In the genomic region with DNA sequence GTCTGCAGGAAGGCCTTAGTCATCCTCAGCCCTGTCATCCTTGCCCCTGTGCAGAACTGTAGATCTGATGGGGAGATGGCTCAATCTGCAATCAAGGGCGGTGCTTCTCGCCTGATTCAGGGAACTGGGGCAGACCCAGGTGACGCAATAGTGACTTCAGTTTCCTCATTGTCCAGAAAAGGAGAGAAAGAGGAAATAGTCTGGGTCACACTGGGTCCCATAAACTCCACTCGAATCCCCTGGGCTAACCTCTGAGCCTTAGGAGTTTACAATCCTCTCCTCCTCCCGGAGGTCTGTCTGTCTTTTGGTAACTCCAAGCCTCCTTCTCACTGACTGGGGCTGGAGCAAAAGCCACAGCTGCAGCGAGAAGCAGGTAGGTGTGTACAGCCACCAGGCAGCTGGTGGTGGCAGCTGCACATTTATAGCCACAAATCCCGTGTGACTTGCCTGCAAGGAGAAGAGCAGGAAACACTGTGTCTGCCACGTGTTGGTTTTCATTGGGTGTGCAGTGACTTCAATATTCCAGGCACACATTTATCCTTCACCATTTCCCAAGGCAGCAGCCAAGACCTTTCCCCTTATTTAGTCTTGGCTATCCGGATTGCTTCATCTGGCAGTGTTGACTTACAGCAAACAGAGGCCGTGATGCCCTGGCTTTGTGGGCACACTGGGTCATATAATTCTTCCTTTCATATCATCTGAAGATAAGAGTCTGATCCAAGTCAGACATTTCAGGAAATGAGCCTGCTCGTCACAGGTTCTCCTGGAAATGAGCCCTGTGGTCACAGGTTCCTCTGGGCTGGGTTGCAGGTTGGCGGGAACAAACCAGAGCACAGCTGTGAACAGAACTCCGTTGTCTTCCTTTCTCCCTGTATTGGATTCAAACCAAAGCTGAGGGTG, we compare ENCODE assay signal across 8 mouse cellular contexts.
DNase-seq lines count a peak whose midpoint lies in the region; ATAC-seq and TF ChIP-seq lines count a peak whose summit lies in the region.

No protein-coding gene starts in this region.

- peaks cover 12 to 46% of the 10 kb centered on the region in 2 experiments for H3K4me1 ChIP-seq in CH12.LX (ENCODE audit: control insufficient read depth in 1 of 2, insufficient read depth in 2 of 2)
- H3K4me1 ChIP-seq in intestine, postnatal 0 days (replicated peaks; ENCODE audit: control insufficient read depth, insufficient read depth, low read length) = no peaks in the 10 kb centered on the region; the same call in 1 of the 2 replicates

- TF ChIP-seq POLR2A in CH12.LX (IDR thresholded peaks at IDR 0.05; ENCODE audit: low read depth, low read length) = peak; percentile 42; the same call in 1 of the 2 replicates

- peak overlapping the region; percentile 83 for H3K27ac ChIP-seq in gastrocnemius, adult 2 months
- peak overlapping the region; percentile 47; the same call in 1 of the 2 replicates for H3K27ac ChIP-seq in CH12.LX (ENCODE audit: insufficient read depth, low read depth)
- H3K27ac ChIP-seq in intestine, postnatal 0 days (ENCODE audit: low read depth, low read length) = peak overlapping the region; percentile 80

- ATAC-seq in erythroblast, adult 5-6 weeks (replicated peaks; ENCODE audit: low FRiP score, poor library complexity, severe bottlenecking) = 0 out of 2 replicates have a peak, but pooled peaks have one; percentile 49
- peak; percentile 88 for ATAC-seq in intestine, postnatal 0 days
- ATAC-seq in megakaryocyte-erythroid progenitor cell, adult 5-6 weeks (replicated peaks; ENCODE audit: low FRiP score, low TSS enrichment, poor library complexity, severe bottlenecking) = peak; percentile 48

- dilution Hi-C loops in CH12.LX (cut with MboI; ENCODE audit: extremely low pct_ligation_motif_present, extremely low pct_unique_long_range_greater_than_20kb, low sequenced_read_pairs) = no loop called here

- no peaks in the 10 kb centered on the region for H3K79me2 ChIP-seq in CH12.LX (replicated peaks; ENCODE audit: control insufficient read depth, extremely low read depth, insufficient read depth, poor library complexity, severe bottlenecking)

- intact Hi-C loops in gastrocnemius, adult 2 months (cut with DNase I) = loop anchor here (5.0 kb wide), 1 partner anchor 52 kb away; no protein-coding TSS in a partner anchor
- intact Hi-C loops in gastrocnemius, postnatal 36 days (cut with DNase I) = no loop called here

- peak; percentile 70 for DNase-seq in gastrocnemius, adult 2 months
- no peak for DNase-seq in gastrocnemius, postnatal 36 days
- peak; percentile 90 for DNase-seq in CH12.LX (ENCODE audit: extremely low read depth)
- no peak for DNase-seq in kidney, postnatal 10 days
- DNase-seq in layer of hippocampus, postnatal 25 days (ENCODE audit: extremely low spot score in 1 of 2, low spot score in 1 of 2) = no peak

- no peaks in the 10 kb centered on the region for H3K9me3 ChIP-seq in CH12.LX (replicated peaks; ENCODE audit: low read length)
- H3K9me3 ChIP-seq in intestine, postnatal 0 days (ENCODE audit: control insufficient read depth) = no peaks in the 10 kb centered on the region

- H3K4me2 ChIP-seq in CH12.LX (ENCODE audit: insufficient read depth, low read depth, poor library complexity, severe bottlenecking) = peak overlapping the region; percentile 53; the same call in 1 of the 2 replicates
- H3K4me2 ChIP-seq in intestine, postnatal 0 days (replicated peaks; ENCODE audit: low read depth) = peak overlapping the region; percentile 47

- peak; percentile 4 for TF ChIP-seq RAD21 in CH12.LX (IDR thresholded peaks at IDR 0.05; ENCODE audit: low read depth, low read length)

- H3K4me3 ChIP-seq in gastrocnemius, adult 2 months = peak overlapping the region; percentile 34
- peak overlapping the region in 1 of 3 experiments; percentile 24 for H3K4me3 ChIP-seq in CH12.LX (replicated peaks in 1 of 3; ENCODE audit: low read depth in 2 of 3, low read length in 2 of 3, poor library complexity in 1 of 3)
- H3K4me3 ChIP-seq in intestine, postnatal 0 days (ENCODE audit: low read depth, low read length) = no peak overlapping the region

- peak overlapping the region; percentile 14; the same call in 1 of the 2 replicates for H3K9ac ChIP-seq in CH12.LX (ENCODE audit: insufficient read depth, low read depth)
- no peak overlapping the region for H3K9ac ChIP-seq in intestine, postnatal 0 days (ENCODE audit: low read depth, low read length)

- no peaks in the 10 kb centered on the region for H3K36me3 ChIP-seq in CH12.LX (replicated peaks in 1 of 2; ENCODE audit: control insufficient read depth in 1 of 2, insufficient read depth in 1 of 2, low read length in 1 of 2)
- no peaks in the 10 kb centered on the region for H3K36me3 ChIP-seq in intestine, postnatal 0 days (ENCODE audit: control insufficient read depth, insufficient read depth)

- H3K27me3 ChIP-seq in CH12.LX (replicated peaks) = peaks cover 5% of the 10 kb centered on the region
- no peaks in the 10 kb centered on the region for H3K27me3 ChIP-seq in intestine, postnatal 0 days (replicated peaks; ENCODE audit: control insufficient read depth, insufficient read depth, low read length)

- 25% methylated on average over 13 of the region's 13 CpGs for WGBS in intestine, postnatal 0 days

- in situ Hi-C loops in CH12.LX (cut with MboI; ENCODE audit: low pct_ligation_motif_present, low pct_unique_long_range_greater_than_20kb, low sequenced_read_pairs) = no loop called here

- no peak for TF ChIP-seq CTCF in gastrocnemius, adult 2 months (IDR thresholded peaks at IDR 0.05)
- no peak for TF ChIP-seq CTCF in CH12.LX (conservative IDR thresholded peaks at IDR 0.05 in 1 of 2, IDR thresholded peaks at IDR 0.05 in 1 of 2; ENCODE audit: low read depth in 2 of 2, low read length in 2 of 2)
- TF ChIP-seq CTCF in intestine, postnatal 0 days (IDR thresholded peaks at IDR 0.05; ENCODE audit: low read depth) = no peak

- peak; percentile 72 for TF ChIP-seq EP300 in CH12.LX (IDR thresholded peaks at IDR 0.05; ENCODE audit: low read length)

TF ChIP-seq in CH12.LX, 34 proteins besides CTCF, POLR2A, EP300 and RAD21:
- TF ChIP-seq SMC3 (IDR thresholded peaks at IDR 0.05; ENCODE audit: low read depth, low read length) = no peak
- peak; percentile 66 for TF ChIP-seq CHD2 (IDR thresholded peaks at IDR 0.05; ENCODE audit: low read length)
- TF ChIP-seq MXI1 (IDR thresholded peaks at IDR 0.05; ENCODE audit: low read depth, low read length) = peak; percentile 72; the same call in 1 of the 2 replicates
- TF ChIP-seq RCOR1 (conservative IDR thresholded peaks at IDR 0.05; ENCODE audit: low read depth, low read length) = peak; percentile 81; the same call in 1 of the 2 replicates
- TF ChIP-seq ETS1 (conservative IDR thresholded peaks at IDR 0.05; ENCODE audit: low read depth, low read length) = peak; percentile 84
- no peak for TF ChIP-seq USF1 (IDR thresholded peaks at IDR 0.05; ENCODE audit: low read depth, low read length)
- TF ChIP-seq ZMIZ1 (IDR thresholded peaks at IDR 0.05; ENCODE audit: low read depth, low read length) = peak; percentile 66; the same call in 1 of the 2 replicates
- TF ChIP-seq ELF1 (IDR thresholded peaks at IDR 0.05; ENCODE audit: low read depth, low read length) = 0 out of 2 replicates have a peak, but pooled peaks have one; percentile 58
- peak; percentile 52; the same call in 1 of the 2 replicates for TF ChIP-seq JUND (conservative IDR thresholded peaks at IDR 0.05; ENCODE audit: low read depth, low read length)
- TF ChIP-seq TCF12 (IDR thresholded peaks at IDR 0.05; ENCODE audit: low read depth, low read length) = peak; percentile 95
- TF ChIP-seq PAX5 (IDR thresholded peaks at IDR 0.05; ENCODE audit: low read length) = no peak
- TF ChIP-seq KAT2A (IDR thresholded peaks at IDR 0.05; ENCODE audit: insufficient replicate concordance, low read length) = 0 out of 2 replicates have a peak, but pooled peaks have one; percentile 49
- TF ChIP-seq POLR2AphosphoS2 (IDR thresholded peaks at IDR 0.05; ENCODE audit: low read depth, low read length) = no peak
- peak; percentile 86; the same call in 1 of the 2 replicates for TF ChIP-seq MYC (IDR thresholded peaks at IDR 0.05; ENCODE audit: low read depth, low read length)
- peak; percentile 91 for TF ChIP-seq BHLHE40 (IDR thresholded peaks at IDR 0.05; ENCODE audit: low read depth, low read length)
- peak; percentile 75; the same call in 1 of the 2 replicates for TF ChIP-seq SIN3A (IDR thresholded peaks at IDR 0.05; ENCODE audit: low read length)
- TF ChIP-seq NELFE (IDR thresholded peaks at IDR 0.05; ENCODE audit: low read depth, low read length) = peak; percentile 46; the same call in 1 of the 2 replicates
- TF ChIP-seq MAZ (IDR thresholded peaks at IDR 0.05; ENCODE audit: low read depth, low read length) = peak; percentile 32; the same call in 1 of the 2 replicates
- TF ChIP-seq MAFK (IDR thresholded peaks at IDR 0.05; ENCODE audit: insufficient replicate concordance, low read length) = no peak
- TF ChIP-seq MAX (IDR thresholded peaks at IDR 0.05; ENCODE audit: low read length) = peak; percentile 94
- TF ChIP-seq MEF2A (IDR thresholded peaks at IDR 0.05; ENCODE audit: borderline replicate concordance, low read depth, low read length) = peak; percentile 62; the same call in 1 of the 2 replicates

Comparison
In these comparisons a context has a peak if more than half of its experiments do, and no peak if none do; other contexts are left out.
1. DNase-seq: peak in gastrocnemius, adult 2 months (single experiment) and CH12.LX (single experiment); none in gastrocnemius, postnatal 36 days (0 of 2), kidney, postnatal 10 days (single experiment) and layer of hippocampus, postnatal 25 days (0 of 2).
2. Peak in every context shown above with its lines, with median percentiles within 50 percentile points of each other: H3K27ac ChIP-seq and ATAC-seq.